8 mouse cellular contexts compared by ENCODE assay signal in the genomic region with DNA sequence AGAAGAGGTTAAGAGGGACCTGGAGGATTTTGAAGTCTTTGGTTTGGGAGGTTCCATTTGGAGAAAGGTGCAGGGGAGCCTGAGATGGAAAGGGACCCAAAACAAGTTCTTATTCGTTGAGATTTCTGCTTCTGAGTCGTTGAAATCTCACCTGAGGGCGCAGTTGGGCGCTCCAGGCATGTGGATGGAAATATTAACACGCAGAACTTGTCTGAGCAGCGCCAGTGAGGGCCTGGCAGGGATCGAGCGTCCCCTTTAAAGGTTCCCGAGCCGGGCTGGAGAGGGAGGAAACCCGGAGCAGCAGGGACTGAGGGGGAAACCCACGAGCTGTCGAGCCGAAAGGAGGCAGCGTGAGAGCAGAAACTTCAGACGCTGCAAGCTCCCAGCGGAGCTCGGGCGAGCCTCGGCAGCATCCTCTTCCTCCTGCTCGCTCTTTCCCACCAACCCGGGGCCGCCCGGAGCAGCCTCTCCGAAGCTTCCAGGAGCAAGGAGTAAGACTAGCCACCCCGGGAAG.
DNase-seq lines count a peak whose midpoint lies in the region; ATAC-seq and TF ChIP-seq lines count a peak whose summit lies in the region.

No protein-coding gene starts in this region.

- no peaks in the 10 kb centered on the region for H3K79me2 ChIP-seq in heart, adult 2 months (replicated peaks; ENCODE audit: control insufficient read depth, insufficient read depth, low read length)

- peak overlapping the region; percentile 97 for H3K27ac ChIP-seq in embryonic facial prominence, embryonic 12.5 days
- peak overlapping the region; percentile 75 for H3K27ac ChIP-seq in heart, adult 2 months
- peak overlapping the region; percentile 94 for H3K27ac ChIP-seq in limb, embryonic 11.5 days (replicated peaks; ENCODE audit: low read depth, low read length)
- peak overlapping the region; percentile 83 for H3K27ac ChIP-seq in midbrain, embryonic 14.5 days (replicated peaks; ENCODE audit: low read depth, low read length)
- peak overlapping the region; percentile 97 for H3K27ac ChIP-seq in stomach, postnatal 0 days (replicated peaks)

- no peaks in the 10 kb centered on the region for H3K9me3 ChIP-seq in embryonic facial prominence, embryonic 12.5 days
- no peaks in the 10 kb centered on the region for H3K9me3 ChIP-seq in limb, embryonic 11.5 days (ENCODE audit: control insufficient read depth, low read length)
- no peaks in the 10 kb centered on the region for H3K9me3 ChIP-seq in midbrain, embryonic 14.5 days (ENCODE audit: control insufficient read depth, low read length)
- no peaks in the 10 kb centered on the region for H3K9me3 ChIP-seq in stomach, postnatal 0 days (ENCODE audit: control insufficient read depth, low read length)

- WGBS in embryonic facial prominence, embryonic 12.5 days = 1% methylated on average over 26 of the region's 26 CpGs
- WGBS in heart, adult 2 months = under 1% methylated on average over 26 of the region's 26 CpGs
- WGBS in limb, embryonic 11.5 days = under 1% methylated on average over 26 of the region's 26 CpGs
- under 1% methylated on average over 26 of the region's 26 CpGs for WGBS in midbrain, embryonic 14.5 days
- 0% methylated on average over 25 of the region's 26 CpGs for WGBS in stomach, postnatal 0 days

- TF ChIP-seq EP300 in heart, adult 2 months (IDR thresholded peaks at IDR 0.05; ENCODE audit: insufficient read depth, low read depth, low read length) = no peak
- peak; percentile 52 for TF ChIP-seq EP300 in stomach, postnatal 0 days (optimal IDR thresholded peaks at IDR 0.05)

- peaks cover 17% of the 10 kb centered on the region; the same call in 1 of the 2 replicates for H3K4me1 ChIP-seq in embryonic facial prominence, embryonic 12.5 days
- H3K4me1 ChIP-seq in heart, adult 2 months (ENCODE audit: control insufficient read depth, insufficient read depth, low read length) = no peaks in the 10 kb centered on the region
- 0 out of 2 replicates have a peak, but pooled peaks cover 5% of the 10 kb centered on the region for H3K4me1 ChIP-seq in limb, embryonic 11.5 days (ENCODE audit: control insufficient read depth, insufficient read depth, low read length)
- H3K4me1 ChIP-seq in midbrain, embryonic 14.5 days (ENCODE audit: control insufficient read depth, insufficient read depth, low read length) = peaks cover 17% of the 10 kb centered on the region
- no peaks in the 10 kb centered on the region for H3K4me1 ChIP-seq in stomach, postnatal 0 days (replicated peaks; ENCODE audit: control insufficient read depth, insufficient read depth)

- peak overlapping the region; percentile 87 for H3K4me3 ChIP-seq in embryonic facial prominence, embryonic 12.5 days
- peak overlapping the region; percentile 57 for H3K4me3 ChIP-seq in heart, adult 2 months
- H3K4me3 ChIP-seq in limb, embryonic 11.5 days (ENCODE audit: low read depth, low read length) = peak overlapping the region; percentile 79
- peak overlapping the region; percentile 74 for H3K4me3 ChIP-seq in midbrain, embryonic 14.5 days (replicated peaks; ENCODE audit: low read depth, low read length)
- peak overlapping the region; percentile 80 for H3K4me3 ChIP-seq in stomach, postnatal 0 days (ENCODE audit: low read depth, low read length)

- peak; percentile 53 for TF ChIP-seq POLR2A in heart, adult 2 months (IDR thresholded peaks at IDR 0.05; ENCODE audit: insufficient read depth, low read depth, low read length)

- H3K9ac ChIP-seq in embryonic facial prominence, embryonic 12.5 days = peak overlapping the region; percentile 89
- peak overlapping the region; percentile 30 for H3K9ac ChIP-seq in heart, adult 2 months (ENCODE audit: low read depth, low read length)
- peak overlapping the region; percentile 74 for H3K9ac ChIP-seq in limb, embryonic 11.5 days (ENCODE audit: low read length)
- H3K9ac ChIP-seq in midbrain, embryonic 14.5 days (replicated peaks; ENCODE audit: low read length) = peak overlapping the region; percentile 73
- H3K9ac ChIP-seq in stomach, postnatal 0 days (ENCODE audit: low read length) = peak overlapping the region; percentile 66

- peak; percentile 84 for ATAC-seq in embryonic facial prominence, embryonic 12.5 days (ENCODE audit: insufficient number of reproducible peaks, insufficient read depth, low FRiP score, low TSS enrichment)
- peak; percentile 92 for ATAC-seq in limb, embryonic 11.5 days (ENCODE audit: insufficient number of reproducible peaks, low FRiP score, low TSS enrichment, low read depth)
- ATAC-seq in midbrain, embryonic 14.5 days (ENCODE audit: low FRiP score, low TSS enrichment) = peak; percentile 89
- ATAC-seq in stomach, postnatal 0 days (ENCODE audit: low FRiP score, low TSS enrichment) = peak; percentile 92

- no peak for TF ChIP-seq CTCF in heart, adult 2 months (IDR thresholded peaks at IDR 0.05)
- TF ChIP-seq CTCF in stomach, postnatal 0 days (IDR thresholded peaks at IDR 0.05; ENCODE audit: low read depth) = peak; percentile 41

- intact Hi-C loops in heart, adult 2 months (cut with DNase I) = loop anchor here (5.0 kb wide), 1 partner anchor 314 kb away; no protein-coding TSS in a partner anchor

- H3K27me3 ChIP-seq in embryonic facial prominence, embryonic 12.5 days = no peaks in the 10 kb centered on the region
- 0 out of 2 replicates have a peak, but pooled peaks cover 3% of the 10 kb centered on the region for H3K27me3 ChIP-seq in heart, adult 2 months (ENCODE audit: control insufficient read depth, insufficient read depth, low read length)
- H3K27me3 ChIP-seq in limb, embryonic 11.5 days (ENCODE audit: control insufficient read depth, insufficient read depth, low read length) = no peaks in the 10 kb centered on the region
- no peaks in the 10 kb centered on the region for H3K27me3 ChIP-seq in midbrain, embryonic 14.5 days (ENCODE audit: control insufficient read depth, insufficient read depth, low read length)
- H3K27me3 ChIP-seq in stomach, postnatal 0 days (ENCODE audit: control insufficient read depth, insufficient read depth, low read length) = no peaks in the 10 kb centered on the region

- H3K36me3 ChIP-seq in embryonic facial prominence, embryonic 12.5 days = no peaks in the 10 kb centered on the region
- no peaks in the 10 kb centered on the region for H3K36me3 ChIP-seq in heart, adult 2 months (ENCODE audit: control insufficient read depth, insufficient read depth, low read length)
- no peaks in the 10 kb centered on the region for H3K36me3 ChIP-seq in limb, embryonic 11.5 days (ENCODE audit: control insufficient read depth, insufficient read depth, low read length)
- no peaks in the 10 kb centered on the region for H3K36me3 ChIP-seq in midbrain, embryonic 14.5 days (ENCODE audit: control insufficient read depth, insufficient read depth, low read length)
- no peaks in the 10 kb centered on the region for H3K36me3 ChIP-seq in stomach, postnatal 0 days (ENCODE audit: control insufficient read depth, insufficient read depth, low read length)

- DNase-seq in brain, adult 2 months (ENCODE audit: low read depth, low spot score) = peak; percentile 92
- DNase-seq in heart, adult 2 months = peak; percentile 62 to 70
- DNase-seq in kidney, adult 18-20 months = peak; percentile 32
- peak; percentile 93 for DNase-seq in limb, embryonic 11.5 days (ENCODE audit: low spot score)
- peak; percentile 89 for DNase-seq in midbrain, embryonic 14.5 days
- DNase-seq in stomach, postnatal 0 days (ENCODE audit: low spot score) = peak; percentile 85
- DNase-seq in spleen, adult 18-20 months = no peak

- peak overlapping the region; percentile 67 for H3K4me2 ChIP-seq in embryonic facial prominence, embryonic 12.5 days (replicated peaks)
- H3K4me2 ChIP-seq in limb, embryonic 11.5 days (ENCODE audit: low read depth, severe bottlenecking) = peak overlapping the region; percentile 67
- H3K4me2 ChIP-seq in midbrain, embryonic 14.5 days (ENCODE audit: low read length) = peak overlapping the region; percentile 81
- H3K4me2 ChIP-seq in stomach, postnatal 0 days (replicated peaks; ENCODE audit: low read depth) = peak overlapping the region; percentile 77

Comparison
In these comparisons a context has a peak if more than half of its experiments do, and no peak if none do; other contexts are left out.
1. DNase-seq: peak in brain, adult 2 months (single experiment), heart, adult 2 months (2 of 2), kidney, adult 18-20 months (single experiment), limb, embryonic 11.5 days (single experiment), midbrain, embryonic 14.5 days (single experiment) and stomach, postnatal 0 days (single experiment); none in spleen, adult 18-20 months (0 of 2).
2. H3K9ac ChIP-seq: peak in every context shown above with its lines; median percentile 89 in embryonic facial prominence, embryonic 12.5 days; 74 in limb, embryonic 11.5 days; 73 in midbrain, embryonic 14.5 days; 66 in stomach, postnatal 0 days; 30 in heart, adult 2 months.
3. Peak in every context shown above with its lines, with median percentiles within 50 percentile points of each other: ATAC-seq, H3K27ac ChIP-seq, H3K4me2 ChIP-seq and H3K4me3 ChIP-seq.